Mouse (Mus musculus) stomach, postnatal 0 days (tissue): ENCODE measurements around the gene Tenm3. TPM values are rescaled to one million over a fixed set of nuclear protein-coding genes. Genes with fewer than 3 reads are reported as not detected.
A peak's percentile ranks its signal among the peaks of the same experiment; 100 is the strongest.

Experiments used
- ATAC-seq: fragments of 200-750 bp; cut with Nextera tagmentation; 2 replicates; pipeline ENCODE4 v1.8.0; 2017; ENCODE audit not compliant: low FRiP score, low TSS enrichment
- DNase-seq: peaks from one replicate; pipeline ENCODE4 v3.0.0-alpha.2; 2016; ENCODE audit warnings: low spot score
- H3K27ac ChIP-seq: fragments of 300-500 bp; sonication (generic); replicated peaks from 2 replicates; pipeline ENCODE4 v1.5.1; 2014; ENCODE audit warnings: mild to moderate bottlenecking, control low read depth
- H3K27me3 ChIP-seq: fragments of 300-500 bp; sonication (generic); 2 replicates; pipeline ENCODE4 v1.6.1; 2014; ENCODE audit warnings: low read length; ENCODE audit not compliant: control insufficient read depth, insufficient read depth
- H3K36me3 ChIP-seq: fragments of 300-500 bp; sonication (generic); 2 replicates; pipeline ENCODE4 v1.6.1; 2014; ENCODE audit warnings: low read length, mixed read lengths; ENCODE audit not compliant: control insufficient read depth, insufficient read depth
- H3K4me1 ChIP-seq: fragments of 300-500 bp; sonication (generic); replicated peaks from 2 replicates; pipeline ENCODE4 v1.6.1; 2014; ENCODE audit warnings: antibody characterized with exemption; ENCODE audit not compliant: control insufficient read depth, insufficient read depth
- H3K4me2 ChIP-seq: fragments of 300-500 bp; sonication (generic); replicated peaks from 2 replicates; pipeline ENCODE4 v1.6.1; 2014; ENCODE audit warnings: low read depth, mild to moderate bottlenecking, control low read depth, moderate library complexity
- H3K4me3 ChIP-seq: fragments of 300-500 bp; sonication (generic); 2 replicates; pipeline ENCODE4 v1.5.1; 2014; ENCODE audit warnings: low read depth, low read length, control low read depth
- H3K9ac ChIP-seq: fragments of 300-500 bp; sonication (generic); 2 replicates; pipeline ENCODE4 v1.6.1; 2014; ENCODE audit warnings: mild to moderate bottlenecking, low read length, control low read depth, mixed read lengths
- H3K9me3 ChIP-seq: fragments of 300-500 bp; sonication (generic); 2 replicates; pipeline ENCODE4 v1.6.1; 2016; ENCODE audit warnings: low read length; ENCODE audit not compliant: control insufficient read depth
- CTCF ChIP-seq: IDR thresholded peaks from 2 replicates; pipeline ENCODE4 v1.5.1; 2016; ENCODE audit warnings: antibody characterized with exemption, low read depth, mild to moderate bottlenecking, moderate library complexity
- EP300 ChIP-seq: optimal IDR thresholded peaks from 2 replicates; pipeline ENCODE3; 2016; ENCODE audit warnings: antibody characterized with exemption
- WGBS: fragments of 180-500 bp; shearing (Covaris S2); extraction: QIAGEN DNeasy Blood & Tissue Kit; methylation state at CpG from one replicate; pipeline ENCODE4 v1.1.7; 2014; 5-methylcytosine and 5-hydroxymethylcytosine counted together
- polyA plus RNA-seq: library from polyadenylated mRNA; unstranded; fragments of >200 nt; fragmentation: Nextera tagmentation; extraction: Ambion mirVana; gene quantifications from 2 replicates; pipeline ENCODE4 v1.2.1, GENCODE M21; 2015

Tenm3 gene
- polyA plus RNA-seq, 1 experiment from 2014 or later = 4.5 TPM

DNA sequence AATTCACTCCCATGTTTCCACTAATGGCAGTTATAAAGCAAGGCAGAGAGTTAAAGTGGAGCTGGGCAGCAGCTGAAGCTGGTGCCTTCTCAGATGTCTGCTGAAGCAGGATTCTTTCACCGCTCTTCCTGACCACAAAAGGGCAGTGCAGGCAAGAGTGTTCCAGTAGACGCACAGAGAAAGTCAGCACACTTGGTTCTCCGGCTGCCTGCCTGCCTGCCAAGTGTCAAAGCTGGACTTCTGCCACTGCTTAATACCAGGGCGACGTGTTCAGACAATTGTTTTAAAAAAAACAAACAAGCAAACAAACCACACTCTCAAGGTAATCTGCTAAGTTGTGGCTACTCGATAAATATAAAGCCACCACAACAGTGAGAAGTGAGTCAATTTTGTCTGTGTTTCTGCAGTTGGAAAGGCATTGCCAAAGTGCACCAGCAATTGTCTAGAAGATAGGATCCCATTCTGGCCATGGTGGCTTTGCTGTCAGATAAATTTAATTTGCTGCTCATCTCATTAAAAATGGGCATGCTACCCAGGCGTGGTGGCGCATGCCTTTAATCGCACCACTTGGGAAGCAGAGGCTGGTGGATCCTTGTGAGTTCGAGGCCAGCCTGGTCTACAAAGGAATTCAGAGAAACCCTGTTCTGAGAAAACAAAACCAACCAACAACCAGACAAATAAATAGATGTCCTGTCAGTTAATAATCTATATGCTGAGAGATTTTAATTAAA lies 152.9 kb downstream of the Tenm3 start:
- Histone ChIP-seq H3K27me3 (no peaks in the 10 kb centered on the region), H3K27ac (no peak overlapping the region), H3K9me3 (no peaks in the 10 kb centered on the region), H3K36me3 (no peaks in the 10 kb centered on the region), H3K4me1 (no peaks in the 10 kb centered on the region; the same call in 1 of the 2 replicates), H3K4me2 (no peak overlapping the region), H3K9ac (no peak overlapping the region), H3K4me3 (no peak overlapping the region)
- WGBS = 65% methylated on average over 10 of the region's 10 CpGs
- TF ChIP-seq CTCF = peak; percentile 45
- no peak for TF ChIP-seq EP300
- no peak for ATAC-seq
- DNase-seq = no peak

DNA sequence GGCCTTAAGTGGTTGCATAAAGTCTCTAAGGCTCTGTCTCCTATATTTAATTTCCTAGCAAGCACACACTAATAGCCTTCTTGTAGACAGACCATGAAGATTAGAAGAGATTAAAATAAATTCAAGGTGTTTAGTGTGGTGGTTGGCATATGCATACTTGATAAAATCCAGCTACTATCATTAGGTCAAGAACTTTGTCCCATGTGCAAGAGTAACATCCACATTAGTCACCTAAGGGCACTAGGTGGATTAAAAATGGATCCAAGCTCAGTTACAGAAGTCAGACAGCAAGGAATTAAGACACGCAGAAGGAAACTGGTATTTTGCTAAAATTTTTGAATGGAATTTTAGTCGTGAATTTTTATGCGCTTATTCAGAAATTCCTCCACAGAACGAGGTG lies 155.0 kb downstream of the Tenm3 start:
- no peaks in the 10 kb centered on the region; the same call in 1 of the 2 replicates for H3K4me1 ChIP-seq
- no peak for DNase-seq
- TF ChIP-seq CTCF (no peak), EP300 (no peak)

DNA sequence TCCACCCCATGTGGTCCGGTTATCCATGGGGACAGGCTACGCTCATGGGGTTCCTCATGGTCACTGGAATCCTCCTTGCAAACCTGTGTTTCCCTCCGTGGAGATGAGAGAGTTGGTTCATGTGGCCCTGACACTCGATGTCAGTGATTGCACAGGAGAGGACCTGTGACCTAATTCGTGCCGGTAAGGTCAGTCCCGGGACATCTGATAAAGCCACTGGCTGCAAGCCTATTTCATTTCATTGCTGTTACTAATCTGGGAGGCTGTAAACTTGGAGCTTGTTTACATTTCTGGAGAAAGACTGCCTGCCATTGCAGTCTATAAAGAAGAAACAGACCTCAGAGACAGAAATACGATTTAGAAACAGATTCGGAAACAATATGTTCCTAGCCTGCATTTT lies 155.6 kb downstream of the Tenm3 start:
- Histone ChIP-seq H3K4me2 (no peak overlapping the region), H3K27me3 (no peaks in the 10 kb centered on the region), H3K27ac (no peak overlapping the region), H3K4me3 (no peak overlapping the region), H3K9me3 (no peaks in the 10 kb centered on the region), H3K36me3 (no peaks in the 10 kb centered on the region), H3K4me1 (no peaks in the 10 kb centered on the region; the same call in 1 of the 2 replicates), H3K9ac (no peak overlapping the region)
- WGBS = 28% methylated on average over 9 of the region's 9 CpGs
- no peak for TF ChIP-seq CTCF
- TF ChIP-seq EP300 = no peak
- ATAC-seq (no peak), DNase-seq (no peak)

More for the DNA sequence above, 155.0 kb downstream of the Tenm3 start:
- H3K36me3 ChIP-seq = no peaks in the 10 kb centered on the region
- H3K27me3 ChIP-seq = no peaks in the 10 kb centered on the region
- no peak overlapping the region for H3K27ac ChIP-seq
- H3K4me3 ChIP-seq = no peak overlapping the region
- no peak overlapping the region for H3K4me2 ChIP-seq
- WGBS = 41% methylated on average over 4 of the region's 4 CpGs
- no peak overlapping the region for H3K9ac ChIP-seq
- no peaks in the 10 kb centered on the region for H3K9me3 ChIP-seq
- ATAC-seq = no peak

DNA sequence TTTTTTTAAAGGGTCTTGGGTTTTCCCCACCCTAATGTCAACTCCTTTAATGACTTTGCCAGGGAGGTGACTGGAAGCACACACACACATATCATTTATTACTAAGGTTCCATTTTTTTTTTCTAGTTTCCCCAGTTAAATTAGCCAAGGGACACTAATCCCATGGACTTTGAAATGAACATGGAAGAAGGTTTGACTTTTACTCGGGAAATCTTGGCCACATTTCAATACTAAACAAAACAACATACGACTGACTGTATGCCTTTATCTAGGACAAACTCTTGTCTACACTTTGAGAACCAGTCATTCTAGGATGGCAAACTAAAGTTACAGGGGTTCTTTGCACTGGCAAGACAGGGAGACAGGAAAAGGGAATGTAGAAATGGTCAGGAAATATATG lies 170.3 kb downstream of the Tenm3 start:
- DNase-seq (no peak), ATAC-seq (no peak)
- no peak for TF ChIP-seq EP300
- TF ChIP-seq CTCF = no peak
- Histone ChIP-seq H3K36me3 (no peaks in the 10 kb centered on the region), H3K9me3 (no peaks in the 10 kb centered on the region), H3K27ac (no peak overlapping the region), H3K27me3 (no peaks in the 10 kb centered on the region), H3K4me1 (no peaks in the 10 kb centered on the region), H3K4me3 (no peak overlapping the region), H3K4me2 (no peak overlapping the region), H3K9ac (no peak overlapping the region)
- 50% methylated on average over 2 of the region's 2 CpGs for WGBS

DNA sequence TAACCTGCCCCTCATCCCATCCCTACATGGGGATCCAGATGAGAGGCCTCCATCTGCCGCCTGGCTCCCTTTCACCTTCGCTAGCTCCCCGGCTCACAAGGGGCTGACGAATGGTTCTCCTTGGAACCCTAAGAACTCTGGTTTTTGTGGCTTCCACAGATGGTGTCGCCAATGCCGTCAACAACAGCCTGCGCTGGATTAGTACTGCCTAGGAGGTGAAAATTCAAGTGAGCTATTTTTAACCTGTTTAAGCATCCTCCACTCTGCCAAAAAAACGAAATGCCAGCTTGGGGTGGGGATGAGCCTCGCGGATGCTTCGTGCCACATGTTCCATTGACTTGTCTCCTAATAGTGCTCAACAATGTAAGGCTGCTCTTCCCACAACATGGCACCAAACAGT lies 171.3 kb downstream of the Tenm3 start:
- Histone ChIP-seq H3K9ac (no peak overlapping the region), H3K36me3 (no peaks in the 10 kb centered on the region), H3K4me1 (no peaks in the 10 kb centered on the region), H3K4me3 (no peak overlapping the region), H3K27ac (no peak overlapping the region), H3K9me3 (no peaks in the 10 kb centered on the region), H3K27me3 (no peaks in the 10 kb centered on the region), H3K4me2 (no peak overlapping the region)
- TF ChIP-seq CTCF (no peak), EP300 (no peak)
- DNase-seq (no peak), ATAC-seq (no peak)
- 94% methylated on average over 11 of the region's 11 CpGs for WGBS

DNA sequence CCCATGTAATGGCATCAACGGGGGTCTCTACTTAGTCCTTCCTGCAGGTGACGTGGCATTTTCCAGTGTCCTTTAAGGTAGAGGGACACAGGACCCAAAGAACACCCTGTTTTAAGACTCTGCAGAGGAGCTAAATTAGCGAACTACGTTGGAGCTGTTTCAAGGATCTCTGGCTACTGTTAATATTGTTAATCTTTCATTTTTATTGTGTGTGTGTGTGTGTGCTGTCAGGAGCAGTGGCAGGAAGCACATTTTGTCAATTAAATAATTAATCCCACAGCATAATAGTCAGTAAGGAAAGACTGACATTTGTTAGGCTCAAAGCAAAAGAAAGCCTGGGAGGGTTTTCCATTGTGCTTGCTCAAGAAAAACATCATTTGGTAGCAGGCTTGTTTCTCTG lies 172.4 kb downstream of the Tenm3 start:
- no peaks in the 10 kb centered on the region for H3K4me1 ChIP-seq
- no peaks in the 10 kb centered on the region for H3K9me3 ChIP-seq
- H3K4me3 ChIP-seq = no peak overlapping the region
- H3K9ac ChIP-seq = no peak overlapping the region
- WGBS = 80% methylated on average over 4 of the region's 4 CpGs
- ATAC-seq (no peak), DNase-seq (no peak)
- no peaks in the 10 kb centered on the region for H3K36me3 ChIP-seq
- TF ChIP-seq EP300 (no peak), CTCF (no peak)
- no peak overlapping the region for H3K27ac ChIP-seq
- no peak overlapping the region for H3K4me2 ChIP-seq
- H3K27me3 ChIP-seq = no peaks in the 10 kb centered on the region
